Mouse (Mus musculus): ENCODE measurements around the gene Ankrd36.
A peak's percentile ranks its signal among the peaks of the same experiment; 100 is the strongest.

The Ankrd36 gene

GRCm38 (mm10) chr11:5684283-5684682, 114.8 kb downstream of the Ankrd36 start:
- peak; percentile 10 for DNase-seq

- peak; percentile 69 for DNase-seq
Measured at GRCm38 (mm10) chr11:5691775-5692174, 122.3 kb downstream of the Ankrd36 start.

GRCm38 (mm10) chr11:5700808-5701207, 131.3 kb downstream of the Ankrd36 start:
- no peak for DNase-seq

- no peak for DNase-seq
Measured at GRCm38 (mm10) chr11:5701300-5701699, 131.8 kb downstream of the Ankrd36 start.

- no peak for DNase-seq
Measured at GRCm38 (mm10) chr11:5701821-5702220, 132.3 kb downstream of the Ankrd36 start.

- no peak for DNase-seq
Measured at GRCm38 (mm10) chr11:5702271-5702956, 132.9 kb downstream of the Ankrd36 start.

- no peak for DNase-seq
Measured at GRCm38 (mm10) chr11:5702957-5703332, 133.5 kb downstream of the Ankrd36 start.

- no peak for DNase-seq
Measured at GRCm38 (mm10) chr11:5703341-5703740, 133.9 kb downstream of the Ankrd36 start.

- no peak for DNase-seq
Measured at GRCm38 (mm10) chr11:5705972-5706371, 136.5 kb downstream of the Ankrd36 start.

GRCm38 (mm10) chr11:5706874-5707529, 137.5 kb downstream of the Ankrd36 start:
- DNase-seq, result no peak

GRCm38 (mm10) chr11:5707530-5708353, 138.3 kb downstream of the Ankrd36 start:
- peak; percentile 94 for DNase-seq

GRCm38 (mm10) chr11:5715179-5715578, 145.7 kb downstream of the Ankrd36 start:
- DNase-seq, result no peak

GRCm38 (mm10) chr11:5715630-5716105, 146.2 kb downstream of the Ankrd36 start, which contains the start of gene Mrps24:
Mrps24 (minus strand) TSS chr11:5715680.
- DNase-seq, result no peak

- DNase-seq, result no peak
Measured at GRCm38 (mm10) chr11:5716246-5716645, 146.8 kb downstream of the Ankrd36 start.

- DNase-seq, result no peak
Measured at GRCm38 (mm10) chr11:5716938-5717705, 147.6 kb downstream of the Ankrd36 start.

- no peak for DNase-seq
Measured at GRCm38 (mm10) chr11:5718611-5719354, 149.3 kb downstream of the Ankrd36 start.

- DNase-seq, result no peak
Measured at GRCm38 (mm10) chr11:5729582-5729981, 160.1 kb downstream of the Ankrd36 start.

- no peak for DNase-seq
Measured at GRCm38 (mm10) chr11:5732401-5732800, 162.9 kb downstream of the Ankrd36 start.

- no peak for DNase-seq
Measured at GRCm38 (mm10) chr11:5734323-5734722, 164.8 kb downstream of the Ankrd36 start.

GRCm38 (mm10) chr11:5737137-5737536, 167.7 kb downstream of the Ankrd36 start:
- no peak for DNase-seq

All from embryo, embryonic 11 days (tissue).